Mouse (Mus musculus): ENCODE results near the gene Macf1. TPM values are rescaled to one million over a fixed set of nuclear protein-coding genes. Genes with fewer than 3 reads are reported as not detected.

Gene Macf1
- polyA plus RNA-seq, 1 experiment, result 251 TPM

DNA sequence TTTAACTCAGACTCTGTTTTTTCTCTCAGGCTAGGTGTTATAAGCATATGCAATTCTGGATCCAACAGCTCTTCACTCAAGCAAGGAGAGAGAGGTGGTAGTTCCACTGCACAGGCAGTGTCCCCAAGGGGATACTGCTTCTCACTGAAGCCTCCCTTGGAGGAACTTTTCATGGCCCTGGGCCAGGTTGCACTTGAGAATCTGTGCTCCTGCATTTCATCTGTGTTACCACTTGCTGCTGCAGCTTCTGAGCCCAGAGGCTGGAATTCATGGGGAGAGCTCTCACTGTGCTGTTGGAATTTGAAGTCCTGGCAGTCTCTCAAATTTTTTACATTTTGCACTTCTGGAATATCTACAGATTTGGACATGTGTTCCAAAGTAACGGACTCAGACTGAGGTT lies 274.4 kb downstream of the Macf1 start:
- H3K27ac ChIP-seq (ENCODE audit: insufficient read depth, low read length), result no peak overlapping the region
- no peaks in the 10 kb centered on the region for H3K9me3 ChIP-seq (replicated peaks; ENCODE audit: control insufficient read depth, insufficient read depth, low read length, poor library complexity, severe bottlenecking)
- H3K4me3 ChIP-seq (ENCODE audit: low read depth, low read length), result no peak overlapping the region
- no peak for TF ChIP-seq POLR2A (IDR thresholded peaks at IDR 0.05; ENCODE audit: insufficient read depth, low read length)
- TF ChIP-seq CTCF (IDR thresholded peaks at IDR 0.05; ENCODE audit: low read depth, low read length), result no peak
- TF ChIP-seq EP300 (IDR thresholded peaks at IDR 0.05; ENCODE audit: insufficient read depth, low read depth, low read length), result no peak
- no peaks in the 10 kb centered on the region for H3K27me3 ChIP-seq (ENCODE audit: control insufficient read depth, insufficient read depth, low read length, poor library complexity, severe bottlenecking)
- H3K4me1 ChIP-seq (ENCODE audit: control insufficient read depth, insufficient read depth, low read length), result no peaks in the 10 kb centered on the region
- no peak overlapping the region for H3K9ac ChIP-seq (ENCODE audit: low read depth, poor library complexity, severe bottlenecking)
- H3K36me3 ChIP-seq (ENCODE audit: control insufficient read depth, insufficient read depth, low read length, poor library complexity, severe bottlenecking), result peaks cover 4% of the 10 kb centered on the region; the same call in 1 of the 2 replicates

DNA sequence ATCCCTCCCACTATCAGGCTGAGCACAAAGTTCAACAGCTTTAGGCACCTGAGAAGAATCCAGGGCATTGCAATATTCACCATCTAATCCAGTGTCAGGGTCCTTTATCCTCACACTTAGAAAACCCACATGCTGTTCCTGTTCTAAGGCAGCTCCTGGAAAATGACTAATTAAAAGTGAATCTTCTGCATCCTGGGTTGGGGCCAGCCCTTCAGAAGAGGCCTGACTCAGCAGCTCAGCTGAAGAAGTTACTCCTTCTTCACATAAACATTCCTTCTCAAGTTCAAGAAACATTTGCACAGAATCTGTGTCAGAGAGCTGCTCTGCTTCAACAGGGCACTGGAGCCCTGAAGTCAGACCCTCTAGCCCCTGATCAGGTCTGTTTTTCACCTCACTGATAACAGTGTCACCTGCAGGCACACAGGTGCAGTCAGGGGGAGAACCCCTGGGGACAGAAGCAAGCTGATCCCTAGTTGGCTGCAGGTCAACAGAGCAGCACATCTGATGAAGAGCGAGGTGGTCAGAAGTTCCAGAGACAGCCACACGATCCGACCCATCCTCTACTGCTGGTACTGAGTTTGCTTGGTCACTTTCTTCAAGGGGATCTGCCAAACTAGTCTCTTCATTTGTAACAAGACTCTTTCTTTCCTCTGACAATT lies 275.0 kb downstream of the Macf1 start:
- Histone ChIP-seq H3K9me3 (replicated peaks; ENCODE audit: control insufficient read depth, insufficient read depth, low read length, poor library complexity, severe bottlenecking) (no peaks in the 10 kb centered on the region), H3K27ac (ENCODE audit: insufficient read depth, low read length) (no peak overlapping the region), H3K4me1 (ENCODE audit: control insufficient read depth, insufficient read depth, low read length) (no peaks in the 10 kb centered on the region), H3K4me3 (ENCODE audit: low read depth, low read length) (no peak overlapping the region), H3K36me3 (ENCODE audit: control insufficient read depth, insufficient read depth, low read length, poor library complexity, severe bottlenecking) (peaks cover 4% of the 10 kb centered on the region; the same call in 1 of the 2 replicates), H3K9ac (ENCODE audit: low read depth, poor library complexity, severe bottlenecking) (no peak overlapping the region), H3K27me3 (ENCODE audit: control insufficient read depth, insufficient read depth, low read length, poor library complexity, severe bottlenecking) (no peaks in the 10 kb centered on the region)
- TF ChIP-seq EP300 (IDR thresholded peaks at IDR 0.05; ENCODE audit: insufficient read depth, low read depth, low read length) (no peak), CTCF (IDR thresholded peaks at IDR 0.05; ENCODE audit: low read depth, low read length) (no peak), POLR2A (IDR thresholded peaks at IDR 0.05; ENCODE audit: insufficient read depth, low read length) (no peak)

DNA sequence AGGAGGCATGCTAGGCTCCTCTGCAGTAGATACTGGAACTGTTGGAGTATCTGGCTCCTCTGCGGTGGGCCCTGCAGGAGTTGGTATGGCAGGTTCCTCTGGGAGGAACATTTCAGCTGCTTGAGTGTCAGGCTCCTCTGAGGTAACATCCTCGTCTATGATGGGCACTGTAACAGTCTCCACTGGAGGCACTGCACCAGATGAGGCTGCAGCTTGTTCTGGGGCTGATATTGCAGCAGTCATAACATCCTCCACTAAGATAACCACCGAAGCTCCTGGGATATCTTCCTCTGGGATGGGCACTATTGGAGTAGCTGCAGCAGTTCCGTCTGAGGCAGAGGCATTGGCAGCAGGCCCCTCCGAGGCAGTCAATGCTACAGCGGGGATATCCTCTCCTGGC lies 276.4 kb downstream of the Macf1 start:
- Histone ChIP-seq H3K9ac (ENCODE audit: low read depth, poor library complexity, severe bottlenecking) (no peak overlapping the region), H3K9me3 (replicated peaks; ENCODE audit: control insufficient read depth, insufficient read depth, low read length, poor library complexity, severe bottlenecking) (no peaks in the 10 kb centered on the region), H3K36me3 (ENCODE audit: control insufficient read depth, insufficient read depth, low read length, poor library complexity, severe bottlenecking) (peaks cover 4% of the 10 kb centered on the region; the same call in 1 of the 2 replicates), H3K27me3 (ENCODE audit: control insufficient read depth, insufficient read depth, low read length, poor library complexity, severe bottlenecking) (no peaks in the 10 kb centered on the region), H3K4me3 (ENCODE audit: low read depth, low read length) (no peak overlapping the region), H3K4me1 (ENCODE audit: control insufficient read depth, insufficient read depth, low read length) (no peaks in the 10 kb centered on the region), H3K27ac (ENCODE audit: insufficient read depth, low read length) (no peak overlapping the region)
- no peak for TF ChIP-seq CTCF (IDR thresholded peaks at IDR 0.05; ENCODE audit: low read depth, low read length)
- no peak for TF ChIP-seq EP300 (IDR thresholded peaks at IDR 0.05; ENCODE audit: insufficient read depth, low read depth, low read length)
- no peak for TF ChIP-seq POLR2A (IDR thresholded peaks at IDR 0.05; ENCODE audit: insufficient read depth, low read length)

DNA sequence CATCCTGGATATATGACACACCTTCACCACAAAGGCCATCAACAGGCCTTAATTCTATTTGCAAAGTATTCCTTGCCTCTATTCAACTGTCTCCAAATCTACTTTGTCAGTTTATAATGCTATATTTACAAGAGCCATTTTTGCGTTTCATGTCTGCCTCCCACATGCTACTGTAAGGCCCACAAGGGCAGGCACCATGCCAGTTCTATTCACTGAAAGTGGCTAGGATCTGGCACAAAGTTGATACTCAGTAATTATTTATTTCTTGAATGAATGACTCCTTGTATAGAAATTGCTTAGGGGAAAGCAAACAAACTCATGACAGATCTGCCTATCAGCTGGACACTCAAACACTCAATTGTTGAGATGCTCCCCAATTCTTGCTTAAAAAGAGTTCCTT lies 280.1 kb downstream of the Macf1 start:
- Histone ChIP-seq H3K36me3 (ENCODE audit: control insufficient read depth, insufficient read depth, low read length, poor library complexity, severe bottlenecking) (peaks cover 7% of the 10 kb centered on the region), H3K27ac (ENCODE audit: insufficient read depth, low read length) (no peak overlapping the region), H3K27me3 (ENCODE audit: control insufficient read depth, insufficient read depth, low read length, poor library complexity, severe bottlenecking) (no peaks in the 10 kb centered on the region), H3K9ac (ENCODE audit: low read depth, poor library complexity, severe bottlenecking) (no peak overlapping the region), H3K4me1 (ENCODE audit: control insufficient read depth, insufficient read depth, low read length) (no peaks in the 10 kb centered on the region), H3K9me3 (replicated peaks; ENCODE audit: control insufficient read depth, insufficient read depth, low read length, poor library complexity, severe bottlenecking) (no peaks in the 10 kb centered on the region), H3K4me3 (ENCODE audit: low read depth, low read length) (no peak overlapping the region)
- TF ChIP-seq EP300 (IDR thresholded peaks at IDR 0.05; ENCODE audit: insufficient read depth, low read depth, low read length), result no peak

DNA sequence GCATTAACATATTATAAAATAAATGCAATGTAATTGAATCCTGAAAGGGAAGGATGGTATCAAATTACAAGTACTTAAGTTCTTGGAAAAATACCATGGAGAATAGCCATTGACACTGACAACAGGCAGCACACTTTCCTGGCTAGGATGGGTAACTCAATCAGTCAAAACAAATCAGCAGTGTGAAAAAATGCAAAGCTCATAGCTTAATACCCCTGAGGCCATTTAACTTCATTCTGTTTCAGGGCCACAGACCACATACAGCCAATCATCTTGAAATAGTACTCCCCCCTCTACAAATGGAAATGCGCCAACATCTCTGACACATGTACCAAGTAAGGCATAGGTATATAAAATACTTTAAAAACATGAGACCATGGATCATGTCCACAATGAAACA lies 281.9 kb downstream of the Macf1 start:
- no peak overlapping the region for H3K4me3 ChIP-seq (ENCODE audit: low read depth, low read length)
- H3K4me1 ChIP-seq (ENCODE audit: control insufficient read depth, insufficient read depth, low read length), result no peaks in the 10 kb centered on the region
- H3K27ac ChIP-seq (ENCODE audit: insufficient read depth, low read length), result no peak overlapping the region
- TF ChIP-seq EP300 (IDR thresholded peaks at IDR 0.05; ENCODE audit: insufficient read depth, low read depth, low read length), result no peak
- TF ChIP-seq CTCF (IDR thresholded peaks at IDR 0.05; ENCODE audit: low read depth, low read length), result no peak
- TF ChIP-seq POLR2A (IDR thresholded peaks at IDR 0.05; ENCODE audit: insufficient read depth, low read length), result no peak
- no peaks in the 10 kb centered on the region for H3K9me3 ChIP-seq (replicated peaks; ENCODE audit: control insufficient read depth, insufficient read depth, low read length, poor library complexity, severe bottlenecking)
- no peak overlapping the region for H3K9ac ChIP-seq (ENCODE audit: low read depth, poor library complexity, severe bottlenecking)
- no peaks in the 10 kb centered on the region for H3K27me3 ChIP-seq (ENCODE audit: control insufficient read depth, insufficient read depth, low read length, poor library complexity, severe bottlenecking)
- H3K36me3 ChIP-seq (ENCODE audit: control insufficient read depth, insufficient read depth, low read length, poor library complexity, severe bottlenecking), result peaks cover 12% of the 10 kb centered on the region

DNA sequence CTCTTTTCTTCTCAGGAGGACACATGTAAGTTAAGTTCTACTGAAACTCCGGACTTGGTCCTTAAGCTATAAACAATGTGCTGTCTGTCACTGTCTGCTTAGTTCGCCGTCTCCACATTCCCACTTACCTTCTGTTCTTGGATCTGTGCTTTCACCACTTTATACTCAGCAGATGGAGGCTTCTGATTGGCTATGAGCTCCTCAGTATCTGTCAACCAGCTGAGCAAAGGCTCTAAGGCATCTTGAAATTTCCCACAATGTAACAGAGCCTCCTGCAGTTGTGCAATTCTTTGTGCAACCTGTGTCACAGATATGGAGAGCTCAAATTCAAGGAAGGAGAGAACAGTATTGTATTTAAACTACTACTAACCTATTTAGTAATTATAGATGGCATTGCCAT lies 282.9 kb downstream of the Macf1 start:
- Histone ChIP-seq H3K9ac (ENCODE audit: low read depth, poor library complexity, severe bottlenecking) (no peak overlapping the region), H3K9me3 (replicated peaks; ENCODE audit: control insufficient read depth, insufficient read depth, low read length, poor library complexity, severe bottlenecking) (no peaks in the 10 kb centered on the region), H3K4me1 (ENCODE audit: control insufficient read depth, insufficient read depth, low read length) (no peaks in the 10 kb centered on the region), H3K27ac (ENCODE audit: insufficient read depth, low read length) (no peak overlapping the region), H3K4me3 (ENCODE audit: low read depth, low read length) (no peak overlapping the region), H3K36me3 (ENCODE audit: control insufficient read depth, insufficient read depth, low read length, poor library complexity, severe bottlenecking) (peaks cover 13% of the 10 kb centered on the region), H3K27me3 (ENCODE audit: control insufficient read depth, insufficient read depth, low read length, poor library complexity, severe bottlenecking) (no peaks in the 10 kb centered on the region)
- no peak for TF ChIP-seq POLR2A (IDR thresholded peaks at IDR 0.05; ENCODE audit: insufficient read depth, low read length)
- no peak for TF ChIP-seq EP300 (IDR thresholded peaks at IDR 0.05; ENCODE audit: insufficient read depth, low read depth, low read length)
- no peak for TF ChIP-seq CTCF (IDR thresholded peaks at IDR 0.05; ENCODE audit: low read depth, low read length)

All from ES-Bruce4 (cell line).